ENCODE assay signal across 15 mouse cellular contexts in genomic region chr13:52574311-52574710, GRCm38 (mm10). TPM values are rescaled to one million over a fixed set of nuclear protein-coding genes. Genes with fewer than 3 reads are reported as not detected.
"Had no signal": no experiment of that assay in that cellular context is flagged by ENCODE, and none has a peak within 500 bp of the region (broad histone marks: within the 10 kb centered on the region; RNA-seq: fewer than 3 reads in every experiment).

No protein-coding gene starts in this region.

- H3K36me3 ChIP-seq: liver, embryonic 13.5 days had no signal

- H3K9me3 ChIP-seq: liver, embryonic 13.5 days had no signal

- DNase-seq: kidney, adult 2 months; kidney, postnatal 25 days; liver, embryonic 13.5 days; lung, adult 2 months; lung, postnatal 14 days; midbrain, embryonic 14.5 days; right cerebral cortex, adult 18-20 months; right cerebral cortex, postnatal 14 days; right cerebral cortex, postnatal 4 days; thymus, adult 2 months; thymus, postnatal 36 days had no signal

- H3K27me3 ChIP-seq: liver, embryonic 13.5 days had no signal

- H3K27ac ChIP-seq: kidney, postnatal 0 days; liver, embryonic 13.5 days; stomach, postnatal 0 days had no signal

- H3K9ac ChIP-seq: liver, embryonic 13.5 days had no signal

- ATAC-seq: intestine, postnatal 0 days had no signal

- H3K4me3 ChIP-seq: liver, embryonic 13.5 days had no signal

RNA-seq across cellular contexts. Expression of gene Diras2, which starts 43.2 kb away (rescaled TPM):
- total RNA-seq: liver, adult 2 months had no signal
